Mouse (Mus musculus): ENCODE data around the gene Pdk4. TPM values are rescaled to one million over a fixed set of nuclear protein-coding genes. Genes with fewer than 3 reads are reported as not detected.

Gene Pdk4
- 4.5 TPM in 2 replicates for polyA plus RNA-seq (2021; fragmentation: Nextera tagmentation)
- long read RNA-seq, experiment 1, transcript Pdk4-201 (11 exons, 3,484 nt), result major isoform, 27 of 34 reads
- long read RNA-seq, experiment 1, partial matches to known transcripts, result 3 of 34 reads
- long read RNA-seq, experiment 1, other reads (novel, unspliced or antisense), result 4 of 34 reads
- long read RNA-seq, experiment 2, partial matches to known transcripts, result 0 of 2 reads
- long read RNA-seq, experiment 2, other reads (novel, unspliced or antisense), result 1 of 2 reads

GRCm38 (mm10) chr6:5495961-5496853 is at the start of gene Pdk4:
TSS of gene Pdk4 (minus strand) at chr6:5496309.

Other genes with a start within 250 kb of the Pdk4 start
- gene Pon3, start 240.0 kb downstream of the Pdk4 start, polyA plus RNA-seq (2021; fragmentation: Nextera tagmentation), result 2.7 and 2.8 TPM in 2 replicates
- 57.2 and 68.2 TPM in 2 replicates for gene Pon2, start 197.9 kb downstream of the Pdk4 start, polyA plus RNA-seq (2021; fragmentation: Nextera tagmentation)
- 0.27 and 0.53 TPM in 2 replicates for gene Asb4, start 112.9 kb downstream of the Pdk4 start, polyA plus RNA-seq (2021; fragmentation: Nextera tagmentation)
- 78.9 and 89.1 TPM in 2 replicates for gene Dync1i1, start 229.3 kb upstream of the Pdk4 start, polyA plus RNA-seq (2021; fragmentation: Nextera tagmentation)

All from left cerebral cortex, adult 6 months (tissue).